Mouse (Mus musculus) ES-E14 (cell line): ENCODE measurements at regions not wholly inside any gene's neighbourhood (a gene's known extent, or its start where the extent isn't known, plus 50 kb on each side); places are given as distances from the start of the nearest gene placed in this dataset.

Source experiments
- DNase-seq: peaks from one replicate; pipeline ENCODE4 v3.0.0-alpha.2; 2013; ENCODE audit warnings: low read depth, low spot score
- H3K27ac ChIP-seq: 2 replicates; pipeline ENCODE4 v1.5.1; 2012; ENCODE audit warnings: low read depth, mild to moderate bottlenecking, low read length, moderate library complexity, mixed read lengths; ENCODE audit not compliant: poor library complexity, insufficient read depth, severe bottlenecking
- H3K36me3 ChIP-seq: 2 replicates; pipeline ENCODE4 v1.6.1; 2012; ENCODE audit warnings: mild to moderate bottlenecking, low read length, moderate library complexity, mixed read lengths; ENCODE audit not compliant: control insufficient read depth, poor library complexity, insufficient read depth, severe bottlenecking
- H3K4me1 ChIP-seq, 2 experiments: fragments of 150-350 bp in 1 of 2; sonication (generic) in 1 of 2; 2 replicates each; pipeline ENCODE4 v1.6.1; 2012; ENCODE audit warnings: low read length in 2 of 2, mild to moderate bottlenecking in 1 of 2, mixed read lengths in 1 of 2; ENCODE audit not compliant: control insufficient read depth in 2 of 2, insufficient read depth in 2 of 2, poor library complexity in 1 of 2
- H3K4me3 ChIP-seq, 2 experiments: fragments of 150-350 bp in 1 of 2; sonication (generic) in 1 of 2; 2 replicates each; pipeline ENCODE4 v1.5.1; 2012; ENCODE audit warnings: low read length in 2 of 2, low read depth in 1 of 2, mild to moderate bottlenecking in 1 of 2, mixed read lengths in 1 of 2; ENCODE audit not compliant: insufficient read depth in 1 of 2, poor library complexity in 1 of 2, severe bottlenecking in 1 of 2
- H3K9ac ChIP-seq: 2 replicates; pipeline ENCODE4 v1.6.1; 2012; ENCODE audit warnings: low read depth, mild to moderate bottlenecking, low read length, mixed read lengths; ENCODE audit not compliant: poor library complexity, insufficient read depth, severe bottlenecking
- H3K9me3 ChIP-seq: fragments of 150-350 bp; sonication (generic); 2 replicates; pipeline ENCODE4 v1.6.1; 2012; ENCODE audit warnings: low read depth, mild to moderate bottlenecking, low read length; ENCODE audit not compliant: control insufficient read depth, insufficient read depth
- CHD2 ChIP-seq: IDR thresholded peaks from 2 replicates; pipeline ENCODE4 v1.6.1; 2014; ENCODE audit warnings: mild to moderate bottlenecking, low read depth, low read length, inconsistent platforms
- HCFC1 ChIP-seq: IDR thresholded peaks from 2 replicates; pipeline ENCODE4 v1.6.1; 2012; ENCODE audit warnings: low read length, inconsistent platforms, borderline replicate concordance; ENCODE audit not compliant: insufficient read depth
- MAFK ChIP-seq: IDR thresholded peaks from 2 replicates; pipeline ENCODE4 v1.6.1; 2014; ENCODE audit warnings: mild to moderate bottlenecking, low read depth, low read length, inconsistent platforms; ENCODE audit not compliant: insufficient read depth
- ZC3H11A ChIP-seq: IDR thresholded peaks from 2 replicates; pipeline ENCODE4 v1.6.1; 2012; ENCODE audit warnings: low read depth, mild to moderate bottlenecking, inconsistent platforms, low read length, borderline replicate concordance
- ZNF384 ChIP-seq: IDR thresholded peaks from 2 replicates; pipeline ENCODE4 v1.6.1; 2012; ENCODE audit warnings: low read depth, low read length, inconsistent platforms
- in situ Hi-C, 2 experiments: fragments of 600-800 bp; cut with MboI; formaldehyde crosslinking; loops; one replicate each; pipeline ENCODE4 v1.15.1; 2025; ENCODE audit warnings: low sequenced_read_pairs in 2 of 2, inconsistent platforms in 1 of 2; ENCODE audit not compliant: unreplicated experiment in 2 of 2

- no peak for TF ChIP-seq CHD2
- no peak for TF ChIP-seq ZNF384
- TF ChIP-seq MAFK: no peak
- no peak for TF ChIP-seq ZC3H11A
- H3K36me3 ChIP-seq: no peaks in the 10 kb centered on the region
- H3K4me1 ChIP-seq: no peaks in the 10 kb centered on the region
- H3K4me3 ChIP-seq: no peak overlapping the region
- no peak overlapping the region for H3K27ac ChIP-seq
- no peaks in the 10 kb centered on the region for H3K9me3 ChIP-seq
- H3K9ac ChIP-seq: no peak overlapping the region
- no peak for DNase-seq
- in situ Hi-C loops: no loop called here
Measured at GRCm38 (mm10) chr9:41590164-41590563, 428.7 kb upstream of the Ubash3b start.

- in situ Hi-C loops: no loop called here
- no peak for DNase-seq
- TF ChIP-seq ZNF384: no peak
- no peak for TF ChIP-seq HCFC1
- no peak for TF ChIP-seq MAFK
- TF ChIP-seq CHD2: no peak
- no peak for TF ChIP-seq ZC3H11A
- Histone ChIP-seq H3K4me1 (no peaks in the 10 kb centered on the region), H3K9me3 (no peaks in the 10 kb centered on the region), H3K4me3 (no peak overlapping the region), H3K36me3 (no peaks in the 10 kb centered on the region), H3K9ac (no peak overlapping the region), H3K27ac (no peak overlapping the region)
Measured at GRCm38 (mm10) chr9:41588466-41589425, 427.2 kb upstream of the Ubash3b start.

DNA sequence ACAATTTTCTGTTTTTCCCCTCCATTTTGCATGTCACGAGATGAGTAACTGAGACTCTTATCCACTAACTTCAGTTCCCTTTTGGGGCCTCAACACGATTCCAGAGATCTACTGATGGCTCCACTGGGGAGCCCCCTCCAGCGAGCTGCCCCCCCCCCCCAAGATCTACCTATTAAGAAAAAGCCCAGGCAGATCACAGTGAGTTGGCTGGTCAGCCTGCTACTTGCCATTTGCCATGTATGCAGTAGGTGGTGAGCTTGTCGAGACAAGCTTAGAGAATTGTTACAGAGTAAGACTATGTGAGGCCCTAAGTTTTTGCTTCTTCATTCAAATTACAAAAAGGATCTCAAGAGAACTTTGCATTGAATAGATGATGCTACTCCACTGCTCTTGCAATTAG is 426.3 kb upstream of the Ubash3b start:
- H3K4me1 ChIP-seq: no peaks in the 10 kb centered on the region
- no peak overlapping the region for H3K9ac ChIP-seq

GRCm38 (mm10) chr9:41586966-41587570 is 425.6 kb upstream of the Ubash3b start:
- in situ Hi-C loops: no loop called here
- H3K4me1 ChIP-seq: peaks cover 0 to 2% of the 10 kb centered on the region in 2 experiments; a peak in 1 of 4 replicates
- H3K9me3 ChIP-seq: no peaks in the 10 kb centered on the region
- no peak for TF ChIP-seq HCFC1
- TF ChIP-seq ZNF384: no peak
- no peak for TF ChIP-seq CHD2
- no peak for TF ChIP-seq MAFK
- no peak for TF ChIP-seq ZC3H11A
- H3K27ac ChIP-seq: no peak overlapping the region
- DNase-seq: no peak
- H3K9ac ChIP-seq: no peak overlapping the region
- H3K4me3 ChIP-seq: no peak overlapping the region
- no peaks in the 10 kb centered on the region for H3K36me3 ChIP-seq

More for the DNA sequence above, 426.3 kb upstream of the Ubash3b start:
- DNase-seq: no peak
- Histone ChIP-seq H3K27ac (no peak overlapping the region), H3K4me3 (no peak overlapping the region), H3K36me3 (no peaks in the 10 kb centered on the region), H3K9me3 (no peaks in the 10 kb centered on the region)
- in situ Hi-C loops: no loop called here
- no peak for TF ChIP-seq ZC3H11A
- TF ChIP-seq MAFK: no peak
- no peak for TF ChIP-seq HCFC1
- no peak for TF ChIP-seq CHD2
- no peak for TF ChIP-seq ZNF384
